Mouse (Mus musculus) myocyte (in vitro differentiated cells): ENCODE data around the gene Sox5.

Source experiments
- E2F4 ChIP-seq: IDR thresholded peaks from one replicate; pipeline ENCODE4 v1.6.1; 2011; ENCODE audit warnings: mild to moderate bottlenecking, control low read depth, moderate library complexity; ENCODE audit not compliant: insufficient read depth
- MAX ChIP-seq: IDR thresholded peaks from one replicate; pipeline ENCODE4 v1.6.1; 2011; ENCODE audit warnings: low read depth, mild to moderate bottlenecking, control low read depth
- MYOG ChIP-seq, 3 experiments: IDR thresholded peaks; one replicate each; pipeline ENCODE4 v1.6.1; 2011; ENCODE audit warnings: control low read depth in 2 of 3, low read depth in 2 of 3, mild to moderate bottlenecking in 2 of 3; ENCODE audit not compliant: insufficient read length in 2 of 3, control insufficient read depth in 1 of 3, insufficient read depth in 1 of 3
- POLR2A ChIP-seq: IDR thresholded peaks from one replicate; pipeline ENCODE4 v1.6.1; 2011; ENCODE audit warnings: low read depth, mild to moderate bottlenecking, control low read depth, moderate library complexity; ENCODE audit not compliant: insufficient read length
- POLR2AphosphoS2 ChIP-seq: IDR thresholded peaks from one replicate; pipeline ENCODE4 v1.6.1; 2011; ENCODE audit warnings: low read depth, control low read depth; ENCODE audit not compliant: insufficient read length
- USF1 ChIP-seq: IDR thresholded peaks from one replicate; pipeline ENCODE4 v1.6.1; 2011; ENCODE audit warnings: low read depth, mild to moderate bottlenecking, control low read depth, moderate library complexity

DNA sequence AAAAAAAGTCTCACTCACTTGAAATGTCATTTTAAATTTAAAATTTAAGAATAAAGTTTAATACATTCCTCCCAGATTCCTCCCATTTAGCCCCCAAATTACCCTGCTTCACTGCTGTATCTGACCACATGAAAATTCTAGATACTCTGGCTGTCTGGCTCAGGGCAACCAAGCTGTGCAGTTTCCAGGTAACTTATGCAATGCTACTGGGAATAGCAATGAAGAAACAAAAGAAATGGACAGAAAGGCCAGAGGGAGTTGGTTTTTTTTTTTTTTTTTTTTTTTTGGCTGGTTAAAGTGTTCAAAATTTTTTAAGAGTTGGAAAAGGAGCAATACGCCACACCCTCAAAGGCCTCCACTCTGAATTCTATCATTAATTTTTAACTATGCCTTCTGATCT, 73.8 kb downstream of the Sox5 start:
- no peak for TF ChIP-seq E2F4
- no peak for TF ChIP-seq POLR2A
- TF ChIP-seq POLR2AphosphoS2, result no peak
- TF ChIP-seq MAX, result no peak
- no peak for TF ChIP-seq MYOG (IDR thresholded peaks at IDR 0.05; ENCODE audit: control insufficient read depth in 1 of 3, insufficient read depth in 1 of 3, insufficient read length in 2 of 3, low read depth in 2 of 3)
- TF ChIP-seq USF1, result no peak
